Mouse (Mus musculus): ENCODE measurements around the gene Il12rb1.

GRCm38 (mm10) chr8:70773410-70773809, 34.8 kb upstream of the Il12rb1 start:
- TF ChIP-seq POLR2A (IDR thresholded peaks at IDR 0.05; ENCODE audit: borderline replicate concordance, insufficient read depth, low read length) (no peak), CTCF (IDR thresholded peaks at IDR 0.05; ENCODE audit: borderline replicate concordance, insufficient read depth, low read depth, low read length) (no peak)
